19 mouse cellular contexts compared by ENCODE assay signal in the genomic region with DNA sequence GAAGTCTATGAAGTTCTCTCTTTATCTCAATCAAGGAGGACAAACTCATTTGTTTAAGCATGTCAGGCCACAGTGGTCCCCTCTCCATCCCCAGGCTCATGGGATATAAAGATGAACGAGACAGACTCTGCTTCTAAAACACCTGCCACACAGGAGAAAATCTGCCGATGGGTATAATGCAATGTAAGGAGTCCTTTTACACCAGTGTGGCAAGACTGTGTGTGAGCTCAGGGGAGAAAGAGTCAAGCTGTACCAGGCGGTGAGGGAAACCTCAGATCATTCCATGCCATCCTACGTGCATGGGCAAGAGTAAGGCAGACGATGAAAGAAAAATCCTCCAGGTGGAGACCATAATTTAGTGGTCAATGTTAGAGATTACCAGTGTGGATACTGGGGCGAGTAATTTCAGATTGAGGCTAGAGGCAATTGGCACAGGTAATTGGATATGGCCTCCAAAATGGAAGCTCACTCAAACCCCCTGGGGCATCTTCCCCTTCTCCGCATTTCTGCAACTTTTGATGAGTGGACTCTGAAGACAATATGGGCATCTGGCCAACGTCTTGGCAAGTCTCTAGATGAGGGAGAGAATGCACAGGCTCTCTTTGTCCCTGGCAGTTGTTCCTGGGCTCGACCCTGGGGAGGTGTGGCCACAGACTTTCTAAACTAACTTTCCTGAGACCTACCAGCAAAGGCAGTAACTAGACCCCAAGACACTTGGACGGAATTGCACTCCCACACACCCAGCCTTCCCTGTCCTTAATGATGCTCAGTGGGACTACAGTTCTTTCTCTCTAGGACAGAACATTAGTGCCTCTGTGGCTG. TPM values are rescaled to one million over a fixed set of nuclear protein-coding genes. Genes with fewer than 3 reads are reported as not detected.
DNase-seq lines count a peak whose midpoint lies in the region; ATAC-seq and TF ChIP-seq lines count a peak whose summit lies in the region.
"Had no signal": no experiment of that assay in that cellular context is flagged by ENCODE, and none has a peak within 500 bp of the region (broad histone marks: within the 10 kb centered on the region; RNA-seq: fewer than 3 reads in every experiment).

No protein-coding gene starts in this region.

- 71% methylated on average over 10 of the region's 10 CpGs for WGBS in heart, embryonic 10.5 days
- WGBS in heart, adult 2 months, result 60% methylated on average over 10 of the region's 10 CpGs
- WGBS in limb, embryonic 13.5 days, result 64% methylated on average over 10 of the region's 10 CpGs
- WGBS in liver, embryonic 11.5 days, result 71% methylated on average over 10 of the region's 10 CpGs
- WGBS in neural tube, embryonic 15.5 days, result 69% methylated on average over 10 of the region's 10 CpGs

- no peak overlapping the region for H3K9ac ChIP-seq in heart, adult 2 months (ENCODE audit: low read depth, low read length)
- no peak overlapping the region for H3K9ac ChIP-seq in limb, embryonic 13.5 days
- H3K9ac ChIP-seq in liver, embryonic 11.5 days (ENCODE audit: low read depth, low read length), result no peak overlapping the region
- no peak overlapping the region for H3K9ac ChIP-seq in neural tube, embryonic 15.5 days (replicated peaks)
- H3K9ac ChIP-seq: heart, embryonic 13.5 days; hindbrain, embryonic 12.5 days; liver, embryonic 12.5 days had no signal

- no peak overlapping the region for H3K4me2 ChIP-seq in limb, embryonic 13.5 days (replicated peaks)
- H3K4me2 ChIP-seq in liver, embryonic 11.5 days, result no peak overlapping the region
- H3K4me2 ChIP-seq in neural tube, embryonic 15.5 days, result no peak overlapping the region
- H3K4me2 ChIP-seq: heart, embryonic 13.5 days; hindbrain, embryonic 12.5 days; liver, embryonic 12.5 days had no signal

- TF ChIP-seq EP300 in heart, adult 2 months (IDR thresholded peaks at IDR 0.05; ENCODE audit: insufficient read depth, low read depth, low read length), result no peak

- TF ChIP-seq POLR2A in heart, adult 2 months (IDR thresholded peaks at IDR 0.05; ENCODE audit: insufficient read depth, low read depth, low read length), result no peak

- no peaks in the 10 kb centered on the region for H3K9me3 ChIP-seq in heart, embryonic 10.5 days
- H3K9me3 ChIP-seq in limb, embryonic 13.5 days, result 0 out of 2 replicates have a peak, but pooled peaks cover 8% of the 10 kb centered on the region
- H3K9me3 ChIP-seq in liver, embryonic 11.5 days (ENCODE audit: control insufficient read depth, low read length), result no peaks in the 10 kb centered on the region
- H3K9me3 ChIP-seq in neural tube, embryonic 15.5 days (replicated peaks), result no peaks in the 10 kb centered on the region; the same call in 1 of the 2 replicates
- H3K9me3 ChIP-seq: hindbrain, embryonic 12.5 days; liver, embryonic 12.5 days had no signal

- H3K27ac ChIP-seq in heart, embryonic 10.5 days, result no peak overlapping the region
- no peak overlapping the region for H3K27ac ChIP-seq in heart, adult 2 months
- H3K27ac ChIP-seq in limb, embryonic 13.5 days, result no peak overlapping the region
- no peak overlapping the region for H3K27ac ChIP-seq in liver, embryonic 11.5 days (ENCODE audit: low read depth, low read length)
- H3K27ac ChIP-seq in neural tube, embryonic 15.5 days (replicated peaks), result no peak overlapping the region
- H3K27ac ChIP-seq: heart, embryonic 13.5 days; hindbrain, embryonic 12.5 days; left cerebral cortex, adult 2 months; liver, embryonic 12.5 days had no signal

- DNase-seq in heart, embryonic 10.5 days (ENCODE audit: low spot score), result peak; percentile 60
- no peak for DNase-seq in heart, adult 2 months
- peak; percentile 12 for DNase-seq in ovary, postnatal 36 days (ENCODE audit: low spot score)
- no peak for DNase-seq in ovary, postnatal 10 days (ENCODE audit: low spot score)
- DNase-seq in liver, embryonic 11.5 days (ENCODE audit: low spot score), result no peak
- DNase-seq: cerebellum, adult 8-10 months; kidney, postnatal 36 days; spleen, adult 18-20 months had no signal

- no peaks in the 10 kb centered on the region for H3K36me3 ChIP-seq in heart, embryonic 10.5 days
- H3K36me3 ChIP-seq in heart, adult 2 months (ENCODE audit: control insufficient read depth, insufficient read depth, low read length), result no peaks in the 10 kb centered on the region
- H3K36me3 ChIP-seq in limb, embryonic 13.5 days, result no peaks in the 10 kb centered on the region
- no peaks in the 10 kb centered on the region for H3K36me3 ChIP-seq in liver, embryonic 11.5 days (ENCODE audit: control insufficient read depth, insufficient read depth, low read length)
- H3K36me3 ChIP-seq in neural tube, embryonic 15.5 days, result no peaks in the 10 kb centered on the region
- H3K36me3 ChIP-seq: heart, embryonic 13.5 days; hindbrain, embryonic 12.5 days; liver, embryonic 12.5 days had no signal

- ATAC-seq in limb, embryonic 13.5 days (ENCODE audit: low FRiP score, low read depth), result peak; percentile 40
- no peak for ATAC-seq in liver, embryonic 11.5 days (replicated peaks; ENCODE audit: low FRiP score)
- no peak for ATAC-seq in neural tube, embryonic 15.5 days (ENCODE audit: low FRiP score)
- ATAC-seq: intestine, postnatal 0 days; liver, embryonic 12.5 days; midbrain, embryonic 16.5 days had no signal

- H3K4me3 ChIP-seq in heart, embryonic 10.5 days, result no peak overlapping the region
- H3K4me3 ChIP-seq in heart, adult 2 months, result no peak overlapping the region
- no peak overlapping the region for H3K4me3 ChIP-seq in limb, embryonic 13.5 days
- no peak overlapping the region for H3K4me3 ChIP-seq in liver, embryonic 11.5 days (ENCODE audit: low read depth, low read length)
- no peak overlapping the region for H3K4me3 ChIP-seq in neural tube, embryonic 15.5 days (replicated peaks)
- H3K4me3 ChIP-seq: heart, embryonic 13.5 days; hindbrain, embryonic 12.5 days; left cerebral cortex, adult 2 months; liver, embryonic 12.5 days had no signal

- H3K79me2 ChIP-seq in heart, adult 2 months (replicated peaks; ENCODE audit: control insufficient read depth, insufficient read depth, low read length), result no peaks in the 10 kb centered on the region

- no peak for TF ChIP-seq CTCF in heart, adult 2 months (IDR thresholded peaks at IDR 0.05)

- H3K27me3 ChIP-seq in heart, embryonic 10.5 days (ENCODE audit: insufficient read depth, poor library complexity, severe bottlenecking), result no peaks in the 10 kb centered on the region
- H3K27me3 ChIP-seq in heart, adult 2 months (ENCODE audit: control insufficient read depth, insufficient read depth, low read length), result no peaks in the 10 kb centered on the region
- H3K27me3 ChIP-seq in limb, embryonic 13.5 days, result no peaks in the 10 kb centered on the region
- H3K27me3 ChIP-seq in liver, embryonic 11.5 days (replicated peaks; ENCODE audit: control insufficient read depth, insufficient read depth, low read length), result no peaks in the 10 kb centered on the region
- H3K27me3 ChIP-seq in neural tube, embryonic 15.5 days (replicated peaks), result no peaks in the 10 kb centered on the region
- H3K27me3 ChIP-seq: heart, embryonic 13.5 days; hindbrain, embryonic 12.5 days; liver, embryonic 12.5 days had no signal

- H3K4me1 ChIP-seq in heart, embryonic 10.5 days, result no peaks in the 10 kb centered on the region
- H3K4me1 ChIP-seq in heart, adult 2 months (ENCODE audit: control insufficient read depth, insufficient read depth, low read length), result no peaks in the 10 kb centered on the region; the same call in 1 of the 2 replicates
- no peaks in the 10 kb centered on the region for H3K4me1 ChIP-seq in limb, embryonic 13.5 days
- no peaks in the 10 kb centered on the region for H3K4me1 ChIP-seq in liver, embryonic 11.5 days (replicated peaks; ENCODE audit: control insufficient read depth, insufficient read depth, low read length)
- H3K4me1 ChIP-seq in neural tube, embryonic 15.5 days, result no peaks in the 10 kb centered on the region
- H3K4me1 ChIP-seq: hindbrain, embryonic 12.5 days; liver, embryonic 12.5 days had no signal

- intact Hi-C loops in heart, adult 2 months (cut with DNase I), result loop anchor here (5.0 to 10.0 kb wide), 2 partner anchors 116 to 296 kb away; a partner anchor contains a TSS

RNA-seq across cellular contexts. Expression of a gene that starts 10.5 kb away (rescaled TPM):
- not detected in 2 replicates for polyA plus RNA-seq in heart, embryonic 10.5 days (2016; fragmentation: Nextera tagmentation; extraction: Ambion mirVana)
- not detected for total RNA-seq in heart, adult 2 months (2021)
- not detected in 2 replicates for polyA plus RNA-seq in heart, adult 2 months (2012; rRNA removed)
- polyA plus RNA-seq in limb, embryonic 13.5 days (2015; fragmentation: Nextera tagmentation; extraction: Ambion mirVana), result not detected in 2 replicates
- polyA plus RNA-seq in liver, embryonic 11.5 days (2014; fragmentation: Nextera tagmentation; extraction: Ambion mirVana), result not detected in 2 replicates
- polyA plus RNA-seq in neural tube, embryonic 15.5 days (2015; fragmentation: Nextera tagmentation; extraction: Ambion mirVana), result not detected in 2 replicates
- total RNA-seq: left cerebral cortex, adult 2 months had no signal
- polyA plus RNA-seq: heart, embryonic 13.5 days; hindbrain, embryonic 12.5 days; intestine, postnatal 0 days; liver, embryonic 12.5 days; midbrain, embryonic 16.5 days; neural tube, embryonic 11.5 days; stomach, embryonic 16.5 days had no signal

RNA-seq across cellular contexts. Expression of a gene that starts 39.7 kb away (rescaled TPM):
- polyA plus RNA-seq in heart, embryonic 10.5 days (2016; fragmentation: Nextera tagmentation; extraction: Ambion mirVana), result not detected in 2 replicates
- total RNA-seq in heart, adult 2 months (2021), result not detected
- polyA plus RNA-seq in heart, adult 2 months (2012; rRNA removed), result not detected in 2 replicates
- not detected in 2 replicates for polyA plus RNA-seq in limb, embryonic 13.5 days (2015; fragmentation: Nextera tagmentation; extraction: Ambion mirVana)
- polyA plus RNA-seq in liver, embryonic 11.5 days (2014; fragmentation: Nextera tagmentation; extraction: Ambion mirVana), result not detected in 2 replicates
- not detected in 2 replicates for polyA plus RNA-seq in neural tube, embryonic 15.5 days (2015; fragmentation: Nextera tagmentation; extraction: Ambion mirVana)
- total RNA-seq: left cerebral cortex, adult 2 months; MEL had no signal
- polyA plus RNA-seq: heart, embryonic 13.5 days; hindbrain, embryonic 12.5 days; intestine, postnatal 0 days; liver, embryonic 12.5 days; midbrain, embryonic 16.5 days; neural tube, embryonic 11.5 days; stomach, embryonic 16.5 days had no signal

RNA-seq across cellular contexts. Expression of a gene that starts 50.5 kb away (rescaled TPM):
- polyA plus RNA-seq in heart, embryonic 10.5 days (2016; fragmentation: Nextera tagmentation; extraction: Ambion mirVana), result not detected in 2 replicates
- total RNA-seq in heart, adult 2 months (2021), result not detected
- not detected in 2 replicates for polyA plus RNA-seq in heart, adult 2 months (2012; rRNA removed)
- polyA plus RNA-seq in limb, embryonic 13.5 days (2015; fragmentation: Nextera tagmentation; extraction: Ambion mirVana), result not detected in 2 replicates
- not detected in 2 replicates for polyA plus RNA-seq in liver, embryonic 11.5 days (2014; fragmentation: Nextera tagmentation; extraction: Ambion mirVana)
- polyA plus RNA-seq in neural tube, embryonic 15.5 days (2015; fragmentation: Nextera tagmentation; extraction: Ambion mirVana), result not detected in 2 replicates
- total RNA-seq: left cerebral cortex, adult 2 months; MEL had no signal
- polyA plus RNA-seq: heart, embryonic 13.5 days; hindbrain, embryonic 12.5 days; intestine, postnatal 0 days; liver, embryonic 12.5 days; midbrain, embryonic 16.5 days; neural tube, embryonic 11.5 days; stomach, embryonic 16.5 days had no signal

Comparison
In these comparisons a context has a peak if more than half of its experiments do, and no peak if none do; other contexts are left out.
1. DNase-seq: peak in heart, embryonic 10.5 days (single experiment) and ovary, postnatal 36 days (single experiment); none in heart, adult 2 months (0 of 2), ovary, postnatal 10 days (single experiment) and liver, embryonic 11.5 days (single experiment).